Mouse (Mus musculus) E14TG2a.4 (cell line): ENCODE results near the gene Cryab.

Experiments
- CTCF ChIP-seq: conservative IDR thresholded peaks from 2 replicates; pipeline ENCODE4 v1.5.1; 2014; ENCODE audit warnings: low read length
- NANOG ChIP-seq: IDR thresholded peaks from 2 replicates; pipeline ENCODE4 v1.6.1; 2014; ENCODE audit warnings: borderline replicate concordance, low read length, mixed read lengths
- POU5F1 ChIP-seq: IDR thresholded peaks from 2 replicates; pipeline ENCODE4 v1.6.1; 2014; ENCODE audit warnings: low read length, borderline replicate concordance

- TF ChIP-seq NANOG (no peak), POU5F1 (no peak), CTCF (no peak)
These were observed 24.0 kb downstream of the Cryab start, which contains the start of the genes Alg9 and 1110032A03Rik for GRCm38 (mm10) chr9:50774991-50775612.
